Mouse (Mus musculus) embryo, embryonic 10.5 days (tissue): ENCODE data around the gene Olfr1393.
"Not testable (repeated sequence)": the region's sequence is repeated elsewhere in the genome, so short reads cannot be mapped to it uniquely, and the experiment has no call there.

Experiments used
- DNase-seq: peaks from one replicate; pipeline ENCODE4 v3.0.0-alpha.2; 2015; ENCODE audit warnings: low spot score

Olfr1393 gene

DNA sequence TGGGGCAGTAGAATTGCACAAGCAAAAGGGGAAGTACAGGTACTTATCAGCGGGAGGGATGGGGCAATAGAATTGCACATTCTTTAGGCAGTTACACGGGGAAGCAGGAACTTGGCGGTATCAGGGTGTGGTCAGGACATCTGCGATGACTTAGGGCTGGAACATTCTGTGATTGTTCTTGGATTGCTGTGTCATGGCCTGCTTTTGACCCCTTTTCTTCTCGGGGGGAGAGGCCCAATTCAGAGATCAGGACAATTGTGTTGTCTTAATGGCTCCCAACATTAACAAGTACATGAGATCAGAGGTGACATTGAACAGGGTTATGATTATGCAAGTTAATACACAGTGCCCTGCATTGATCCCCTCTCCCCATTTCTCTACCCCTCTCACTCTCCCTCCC lies 30.4 kb downstream of the Olfr1393 start:
- not testable (repeated sequence) for DNase-seq

DNA sequence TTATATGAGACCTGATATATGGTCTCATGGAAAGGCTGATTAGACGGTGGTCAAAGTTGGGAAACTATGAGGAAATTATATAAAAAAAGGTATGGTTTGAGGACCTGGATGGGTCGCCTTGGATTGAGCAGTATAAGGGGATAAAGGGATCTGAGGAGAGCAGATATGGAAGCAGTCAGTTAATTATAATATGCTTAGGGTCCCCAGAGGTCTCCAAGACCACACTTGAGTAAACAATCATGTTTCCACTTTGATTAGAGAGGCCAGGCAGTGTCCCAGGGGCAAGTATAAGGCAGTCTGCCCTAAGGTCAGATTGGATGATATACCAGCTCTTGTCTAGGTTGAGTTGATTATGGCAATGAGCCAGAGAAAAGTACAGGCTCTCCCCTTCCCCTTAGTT lies 44.3 kb downstream of the Olfr1393 start, which contains the start of gene Olfr1391:
Olfr1391 (plus strand) TSS at position 301 of the 400 bp plus-strand sequence.
- DNase-seq, result no peak

DNA sequence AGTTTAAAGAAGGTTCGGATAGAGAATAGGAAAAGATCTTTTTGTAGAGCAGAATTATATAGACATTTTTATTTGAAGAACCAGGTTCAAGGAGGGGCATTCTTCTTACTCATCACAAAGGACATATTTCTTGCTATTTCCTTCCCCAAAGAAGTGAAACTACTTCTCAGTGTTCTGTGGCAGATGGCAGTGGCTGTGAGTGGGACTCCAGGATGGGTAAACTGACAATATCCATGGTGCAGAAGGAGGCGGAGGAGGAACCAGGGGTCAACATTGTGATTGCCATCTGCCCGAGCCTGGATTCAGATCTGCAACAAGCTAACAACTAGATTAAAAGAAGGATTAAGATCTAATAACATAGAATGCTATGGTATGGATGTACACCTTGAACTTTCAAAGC lies 48.6 kb downstream of the Olfr1393 start:
- no peak for DNase-seq

DNA sequence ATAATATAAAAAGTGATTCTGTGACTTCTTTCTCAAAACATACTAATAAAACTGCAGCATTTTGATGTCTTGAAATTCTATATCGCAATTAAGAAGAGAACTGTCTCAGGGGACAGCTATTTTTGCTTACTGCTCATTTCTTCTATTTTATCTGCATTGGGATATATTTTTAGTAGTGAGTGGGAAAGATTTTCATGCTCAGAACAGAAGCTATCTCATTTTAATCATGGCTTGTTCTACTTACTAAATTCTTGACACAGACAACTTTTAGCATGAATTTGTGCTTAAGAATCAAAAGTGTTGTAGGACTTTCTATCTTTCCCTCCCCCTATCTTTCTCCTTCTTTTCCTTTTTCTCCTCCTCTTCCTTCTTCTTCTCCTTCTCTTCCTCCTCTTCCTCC lies 51.6 kb downstream of the Olfr1393 start:
- no peak for DNase-seq
